Mouse (Mus musculus) E14TG2a.4 (cell line): ENCODE results near the gene Hook2.

Experiments
- CTCF ChIP-seq: conservative IDR thresholded peaks from 2 replicates; pipeline ENCODE4 v1.5.1; 2014; ENCODE audit warnings: low read length
- NANOG ChIP-seq: IDR thresholded peaks from 2 replicates; pipeline ENCODE4 v1.6.1; 2014; ENCODE audit warnings: borderline replicate concordance, low read length, mixed read lengths
- POU5F1 ChIP-seq: IDR thresholded peaks from 2 replicates; pipeline ENCODE4 v1.6.1; 2014; ENCODE audit warnings: low read length, borderline replicate concordance

DNA sequence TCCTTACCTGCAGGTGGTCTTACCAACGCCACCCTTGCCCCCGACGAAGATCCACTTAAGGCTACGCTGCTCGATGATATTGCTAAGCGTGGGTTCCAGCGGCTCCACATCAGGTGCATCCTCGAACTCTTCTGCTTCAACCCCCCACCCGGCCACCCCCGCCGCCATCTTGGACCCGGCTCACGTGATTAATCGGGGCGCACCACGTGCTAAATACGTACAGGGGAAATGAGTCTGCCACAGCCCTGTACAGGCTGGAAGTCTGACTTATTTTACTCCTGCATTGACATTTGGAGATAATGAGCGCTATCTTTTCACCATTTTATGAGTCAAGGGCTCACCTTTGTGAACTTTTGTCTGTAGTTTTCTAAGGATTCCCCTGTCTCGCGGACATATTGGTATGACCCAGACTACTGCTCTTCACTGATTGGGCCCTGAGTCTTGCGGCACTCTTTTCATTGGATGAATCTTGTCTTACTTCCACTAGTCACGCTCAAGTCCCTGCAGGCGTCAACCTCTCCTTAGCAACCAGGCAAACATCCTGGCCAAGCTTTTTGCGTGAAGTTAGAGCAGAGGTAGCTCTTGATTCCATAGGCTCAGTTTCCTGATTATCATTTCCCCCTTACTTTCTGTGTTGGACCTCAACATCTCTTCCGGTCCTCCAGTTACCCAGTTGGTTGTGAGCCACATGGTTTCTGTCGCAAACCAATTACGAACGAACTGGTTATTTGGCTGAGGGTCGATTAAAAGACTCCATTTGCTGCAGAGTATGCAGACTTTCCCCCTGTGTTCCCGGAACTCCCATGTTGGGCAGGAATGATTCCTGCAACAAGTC, 34.9 kb downstream of the Hook2 start, which contains the start of gene Asna1:
- TF ChIP-seq CTCF (no peak), POU5F1 (no peak), NANOG (no peak)
